Mouse (Mus musculus) retina, embryonic 14.5 days (tissue): ENCODE measurements at regions not wholly inside any gene's neighbourhood (a gene's known extent, or its start where the extent isn't known, plus 50 kb on each side); places are given as distances from the start of the nearest gene placed in this dataset.

Experiments used
- DNase-seq: peaks from one replicate; pipeline ENCODE4 v3.0.0-alpha.2; 2015; ENCODE audit warnings: low spot score

DNA sequence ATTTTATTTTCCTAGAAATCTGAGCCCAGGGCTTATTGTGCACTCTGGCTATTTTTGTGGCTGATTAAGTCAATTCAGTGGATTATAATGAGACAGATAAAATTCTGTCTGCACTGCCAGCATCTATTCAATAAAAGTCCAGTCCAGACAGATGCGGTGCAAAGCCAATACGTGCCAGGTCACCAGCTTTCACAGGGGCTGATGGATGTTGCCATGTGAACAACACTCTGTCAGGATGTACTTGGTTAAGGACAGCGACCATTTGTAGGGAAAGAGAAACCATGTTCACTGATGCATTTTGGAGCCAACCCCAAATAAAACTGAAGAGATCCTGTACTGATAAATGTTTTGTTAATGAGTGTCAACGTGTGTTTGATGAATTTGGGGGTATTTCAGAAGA, 285.0 kb upstream of the Gnpda2 start:
- DNase-seq, result no peak

DNA sequence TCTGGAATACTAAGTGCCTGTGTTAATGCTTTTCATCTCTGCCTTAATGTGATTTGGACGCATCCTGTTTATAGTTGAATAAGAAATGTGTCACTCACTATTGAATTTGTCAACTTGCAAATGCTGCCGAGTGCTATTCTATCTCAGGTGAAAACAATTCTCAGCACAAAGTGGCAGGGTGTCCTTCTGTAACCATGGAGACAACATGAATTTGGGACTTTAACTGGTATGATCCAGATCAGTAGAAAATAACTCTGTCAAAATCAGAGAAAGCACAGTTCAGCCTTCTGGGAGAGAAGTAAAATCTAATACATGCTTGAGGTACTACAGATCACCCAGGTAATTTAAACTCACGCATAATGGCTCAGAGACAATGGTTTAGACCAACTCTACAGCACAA, 270.9 kb upstream of the Gnpda2 start:
- DNase-seq, result no peak

DNA sequence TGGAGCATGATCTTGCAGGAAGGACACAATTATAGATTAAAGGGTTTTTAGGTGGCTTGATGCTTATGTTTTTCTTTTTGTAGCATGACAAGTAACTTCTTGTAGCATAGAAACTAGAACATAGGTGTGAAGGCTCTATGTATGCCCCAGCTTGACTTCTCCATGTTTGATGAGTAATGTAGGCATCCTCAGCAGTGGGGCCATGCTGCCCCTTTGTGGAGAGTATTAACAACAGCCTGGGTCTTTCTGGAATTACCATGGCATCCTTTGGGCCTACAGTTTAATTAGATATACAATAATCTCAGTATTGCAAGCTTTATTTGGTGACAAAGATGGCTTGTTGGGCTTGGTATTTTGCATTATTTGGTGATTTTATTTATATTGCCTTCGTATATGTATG, 252.7 kb upstream of the Gnpda2 start:
- DNase-seq, result no peak

DNA sequence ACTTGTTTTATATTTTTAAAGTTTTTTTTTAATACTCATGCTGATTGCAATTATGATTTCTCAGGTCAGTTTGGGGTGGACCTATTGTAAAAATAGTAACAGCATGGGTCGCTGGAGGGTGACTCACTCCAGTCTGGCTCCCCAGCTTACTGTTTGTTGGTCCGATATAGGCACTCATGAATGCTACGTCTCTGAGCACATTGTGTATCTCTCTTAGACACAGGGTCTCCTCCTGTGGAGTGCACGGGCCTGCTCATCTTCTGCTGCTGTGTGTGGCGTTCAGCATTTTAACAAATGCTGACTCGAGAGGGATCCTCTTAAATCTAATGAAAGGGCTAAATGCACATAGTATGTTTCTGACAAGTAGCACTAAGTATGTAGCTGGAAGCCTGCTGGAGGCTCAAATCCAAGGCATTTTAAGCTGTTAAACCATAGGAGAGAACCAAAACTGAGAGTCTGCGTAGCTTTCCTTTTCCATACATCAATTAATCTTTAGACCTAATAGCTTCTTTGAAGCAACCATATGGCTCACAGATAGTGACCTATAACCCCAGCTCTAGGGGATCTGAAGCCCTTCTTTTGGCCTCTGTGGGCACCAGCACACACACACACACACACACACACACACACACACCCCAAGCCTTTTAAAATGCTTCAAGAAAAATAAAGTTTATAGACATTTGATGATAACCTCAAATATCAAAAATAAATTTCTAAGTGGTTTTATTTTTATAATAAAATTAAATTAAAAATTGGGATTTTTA, 246.0 kb upstream of the Gnpda2 start:
- no peak for DNase-seq

DNA sequence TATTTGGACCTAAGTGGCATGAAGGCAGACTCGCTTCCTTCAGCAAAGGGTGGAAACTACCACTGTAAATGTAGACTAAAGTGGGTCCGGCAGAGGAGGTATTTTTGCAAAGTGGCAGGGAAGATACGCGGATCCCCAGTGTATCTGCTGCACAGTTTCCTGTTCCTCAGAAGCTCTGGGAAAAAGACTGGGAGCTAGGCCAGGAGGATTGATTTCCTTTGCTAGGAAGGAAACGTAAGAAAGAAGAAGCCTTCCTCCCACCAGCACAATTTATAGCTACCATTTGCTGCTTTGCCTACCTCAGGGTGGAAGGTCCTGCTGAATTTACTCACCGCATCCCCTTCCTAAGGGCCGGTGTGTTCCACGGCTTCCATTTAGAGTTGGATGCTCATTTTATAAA, 244.2 kb upstream of the Gnpda2 start:
- DNase-seq, result no peak

DNA sequence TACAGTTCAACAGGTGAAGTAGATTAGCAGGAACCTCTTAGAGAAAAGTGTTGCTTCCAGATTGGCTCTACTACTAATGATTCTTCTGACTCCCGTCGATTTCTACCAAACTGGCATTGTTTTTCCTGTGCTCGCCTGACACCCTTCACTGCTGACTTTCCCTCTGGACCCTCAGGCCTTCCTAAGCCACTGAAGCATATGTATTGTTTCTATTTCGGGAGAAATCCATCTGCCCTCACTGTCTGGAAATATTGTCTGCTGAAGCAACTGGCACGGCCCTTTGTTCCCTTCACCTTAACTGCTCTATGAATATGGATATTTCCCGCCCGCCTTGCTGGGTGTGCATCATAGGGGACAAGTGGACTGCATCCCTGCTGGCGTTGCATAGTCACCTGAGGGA, 243.0 kb upstream of the Gnpda2 start:
- DNase-seq, result no peak

DNA sequence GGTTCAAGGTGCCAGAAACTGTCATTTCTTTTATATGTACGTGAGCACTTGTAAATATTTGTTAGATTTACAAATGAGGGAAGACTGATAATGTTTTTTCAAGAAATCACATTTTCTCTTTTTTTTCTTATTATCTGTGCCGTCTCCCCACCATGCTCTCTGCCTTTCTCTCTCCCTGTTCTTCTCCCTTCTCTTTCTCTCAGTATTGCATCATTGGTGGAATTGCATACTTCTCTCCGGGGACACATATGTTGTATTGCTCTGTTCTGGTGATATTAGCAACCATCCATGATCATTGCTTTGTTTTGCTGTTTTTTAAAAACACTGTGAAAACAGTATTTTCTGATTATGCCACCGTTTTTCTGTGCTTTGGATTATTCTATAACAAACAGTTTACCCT, 225.6 kb upstream of the Gnpda2 start:
- no peak for DNase-seq

DNA sequence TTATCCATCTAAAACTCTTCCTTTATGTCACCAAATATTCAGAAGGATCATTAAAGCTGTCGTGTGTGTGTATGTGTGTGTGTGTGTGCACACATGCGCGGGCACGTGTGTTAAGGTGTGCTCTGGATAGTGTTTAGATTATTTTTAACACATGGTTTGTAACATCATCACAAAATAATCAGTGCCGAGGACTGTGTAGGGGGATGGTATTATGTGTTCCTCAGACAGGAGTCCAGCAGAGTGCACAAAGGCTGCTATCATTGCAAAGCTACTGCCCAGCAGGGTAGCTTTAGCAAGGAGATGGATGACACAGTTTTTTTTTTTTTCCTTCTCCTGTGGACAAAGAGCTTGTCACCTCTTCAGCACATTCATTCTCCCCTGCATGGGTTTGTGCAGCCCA, 224.9 kb upstream of the Gnpda2 start:
- no peak for DNase-seq

DNA sequence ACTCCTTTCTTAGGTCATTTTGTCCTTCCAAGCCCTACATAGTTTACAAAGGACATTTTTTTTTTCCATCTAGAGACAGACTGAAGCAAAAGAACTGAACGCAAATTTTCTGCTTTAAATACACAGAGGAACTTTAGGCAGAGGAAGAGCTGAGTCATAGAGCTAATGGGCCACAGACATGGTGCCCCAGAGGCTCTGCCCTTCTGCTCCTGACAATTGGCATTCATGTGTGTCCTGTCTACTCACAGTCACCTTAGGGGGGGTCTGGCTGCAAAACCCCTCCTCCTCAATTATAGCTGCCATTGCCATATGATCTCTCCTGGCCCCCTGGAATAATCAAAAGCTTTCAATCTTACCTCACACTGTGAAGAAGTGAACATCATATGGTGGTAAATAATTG, 223.2 kb upstream of the Gnpda2 start:
- no peak for DNase-seq

DNA sequence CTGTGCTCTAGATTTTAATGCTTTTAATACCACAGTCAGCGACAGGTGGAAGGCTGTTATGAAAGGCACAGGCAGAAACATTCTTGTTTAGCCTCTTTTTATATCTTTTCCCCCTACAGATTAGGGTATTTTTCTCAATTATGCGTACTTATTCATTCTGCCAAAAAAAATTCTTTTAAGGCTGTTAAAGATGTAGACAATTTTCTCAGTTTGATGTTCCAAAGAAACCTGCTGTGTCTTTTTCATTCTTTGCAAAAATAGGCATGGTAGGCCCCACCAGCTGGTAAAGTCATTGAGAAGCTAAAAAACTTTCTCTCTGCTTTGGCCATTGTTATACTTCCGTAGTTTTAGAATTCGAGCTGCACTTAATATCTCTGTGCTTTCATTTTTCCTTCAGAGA, 210.5 kb upstream of the Gnpda2 start:
- DNase-seq, result no peak

DNA sequence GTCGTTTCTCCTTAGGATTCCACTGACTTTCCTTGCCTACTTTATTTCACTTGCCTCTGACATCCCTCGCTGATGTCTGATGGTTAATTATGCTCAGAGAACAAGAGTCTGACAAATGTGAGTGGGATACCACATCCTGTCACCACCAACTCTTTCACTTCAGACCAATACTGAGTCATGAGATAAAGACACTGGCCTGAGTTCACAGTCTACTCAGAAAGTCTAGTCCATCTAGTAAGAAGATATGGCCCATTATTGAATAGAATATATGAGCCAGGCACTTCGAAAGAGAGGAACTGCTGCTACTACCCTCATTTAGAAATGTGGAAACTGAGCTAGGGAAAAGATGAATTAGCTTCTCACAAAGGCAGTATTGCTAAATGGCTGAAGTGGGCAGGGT, 210.0 kb upstream of the Gnpda2 start:
- DNase-seq, result no peak

DNA sequence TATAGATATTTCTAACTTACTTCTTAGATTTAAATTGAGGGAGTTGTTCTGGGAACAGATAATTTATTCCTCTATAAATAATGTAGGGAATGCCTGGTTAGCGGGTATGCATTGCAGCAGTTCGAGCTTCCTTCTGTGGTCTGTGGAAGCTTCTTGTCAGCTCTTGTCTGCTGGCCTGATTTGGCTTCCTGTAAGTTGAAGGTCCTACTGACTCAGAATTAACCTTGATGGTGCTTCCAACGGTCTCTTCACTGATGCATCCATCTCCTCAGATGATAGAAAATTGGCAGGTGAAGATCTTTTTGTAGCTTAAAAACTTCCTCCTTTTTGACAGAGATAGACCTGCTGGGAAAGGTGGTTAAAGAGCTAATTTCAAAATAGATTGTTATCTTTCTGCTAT, 203.2 kb upstream of the Gnpda2 start:
- DNase-seq, result no peak

DNA sequence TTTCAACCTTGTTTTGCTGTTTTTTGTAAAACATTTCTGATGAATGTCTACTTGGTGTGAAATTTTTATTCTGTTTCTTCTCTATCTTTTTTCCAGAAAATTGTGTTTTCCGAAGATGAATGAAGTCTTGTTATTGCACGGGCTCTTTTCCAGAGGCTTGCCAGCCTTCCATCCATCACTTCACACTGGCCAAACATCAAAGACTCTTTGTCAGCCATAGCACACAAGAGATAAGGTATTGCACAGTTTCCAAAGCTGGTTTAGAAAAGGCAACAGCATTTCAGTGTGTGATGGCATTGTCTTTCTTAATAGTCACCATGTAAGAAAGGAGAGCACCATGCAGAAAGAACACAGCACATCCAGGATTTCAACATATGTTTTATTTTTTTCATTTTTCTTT, 202.5 kb upstream of the Gnpda2 start:
- DNase-seq, result no peak

DNA sequence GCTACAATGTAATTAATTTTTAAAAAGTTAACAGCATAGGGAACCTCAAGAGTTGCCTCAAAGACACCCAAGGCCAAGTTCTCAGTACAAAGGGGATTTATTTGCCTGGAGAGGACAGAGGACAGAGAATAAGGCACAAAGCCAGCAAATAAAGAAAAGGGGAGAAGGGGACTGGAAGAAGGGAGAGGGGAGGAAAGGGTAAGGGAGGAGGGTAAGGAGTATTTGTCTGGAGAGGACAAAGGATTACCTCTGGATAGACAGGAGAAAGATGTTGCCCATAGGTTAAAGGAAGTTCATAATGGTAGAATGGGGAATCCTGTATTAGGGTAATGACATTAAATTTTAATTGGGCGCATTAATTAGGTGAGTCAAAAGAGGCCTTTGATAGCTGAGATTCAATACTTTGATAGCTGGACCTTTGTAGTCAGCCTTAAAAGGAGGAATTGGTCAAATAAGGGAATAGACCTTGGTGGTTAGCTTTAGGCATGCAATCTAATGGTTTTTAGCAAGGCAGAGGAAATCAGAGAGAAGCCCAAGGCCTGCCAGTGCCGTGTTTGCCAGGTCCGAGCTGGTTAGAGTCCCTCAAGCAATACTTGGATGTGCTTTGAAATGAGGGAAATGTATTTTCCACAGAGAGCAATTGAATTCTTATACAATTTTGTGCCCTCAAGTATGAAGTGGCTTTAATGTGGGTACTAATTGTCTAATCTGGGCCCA, 164.8 kb upstream of the Gnpda2 start:
- DNase-seq, result no peak

DNA sequence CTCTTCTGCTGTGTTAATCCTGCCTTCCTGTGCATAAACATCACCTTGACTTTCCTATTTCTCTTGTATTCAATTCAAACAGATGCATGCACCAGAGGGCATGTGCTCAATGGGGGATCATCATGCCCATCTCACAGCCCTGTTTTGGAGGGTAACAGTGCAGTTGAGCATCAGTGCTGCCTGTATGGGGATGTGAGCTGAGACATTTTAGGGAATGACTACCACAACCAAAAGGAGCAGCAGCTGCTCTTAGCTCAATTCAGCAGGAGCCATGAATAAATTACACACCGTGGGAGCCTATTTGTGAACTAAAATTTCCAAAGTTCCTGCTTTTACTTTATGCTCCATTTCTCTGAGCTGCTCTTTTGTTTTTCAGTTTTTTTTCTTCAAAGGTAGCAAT, 164.2 kb upstream of the Gnpda2 start:
- DNase-seq, result no peak

DNA sequence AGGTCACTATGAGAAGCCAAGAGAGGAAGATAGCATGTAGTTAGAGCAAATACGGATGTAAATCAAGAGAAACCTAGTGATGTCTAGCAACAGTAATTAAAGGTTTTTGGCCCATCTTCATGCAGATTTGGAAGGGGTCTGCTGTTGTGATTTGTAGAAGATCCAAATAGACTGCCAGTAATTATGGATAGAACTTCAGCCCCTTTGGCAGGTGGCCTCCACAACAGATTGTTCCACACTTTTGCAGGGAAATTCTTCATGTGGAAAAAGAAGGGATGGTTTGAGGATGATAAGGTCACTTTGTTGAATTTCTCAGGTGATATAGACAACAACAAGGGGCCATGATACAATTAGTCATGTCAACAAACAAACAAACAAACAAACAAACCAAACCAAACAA, 148.4 kb upstream of the Gnpda2 start:
- DNase-seq, result no peak

DNA sequence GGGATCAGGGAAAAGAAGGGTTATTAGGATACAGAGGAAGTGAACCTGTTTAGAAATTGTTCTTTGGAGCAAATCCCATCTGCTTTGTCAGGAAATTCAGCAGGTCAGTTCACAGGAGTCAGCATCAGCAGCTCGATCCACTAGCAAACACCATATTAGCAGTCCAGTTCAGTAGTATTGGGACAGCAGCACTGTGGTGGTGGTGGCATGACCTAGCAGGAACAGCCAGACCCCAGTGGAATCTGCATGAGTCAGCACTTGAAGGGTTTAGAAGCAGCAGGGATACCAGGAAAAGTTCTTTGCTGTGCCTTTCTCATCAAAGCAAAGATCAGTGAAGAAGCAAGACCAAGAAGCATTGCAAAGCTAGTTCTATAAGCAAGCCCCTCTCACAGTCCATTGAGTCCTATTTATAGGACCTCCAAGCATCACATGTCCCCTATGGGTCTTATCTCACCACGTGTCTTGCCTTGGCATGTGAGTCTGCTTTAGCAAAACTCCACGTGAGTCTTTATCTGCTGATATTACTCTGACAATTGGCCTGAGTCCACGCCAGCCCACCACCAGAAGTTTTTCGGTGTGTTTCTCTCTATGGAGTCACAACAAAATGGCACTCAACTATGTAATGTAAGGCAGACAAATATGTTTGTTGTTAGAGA, 129.3 kb upstream of the Gnpda2 start:
- no peak for DNase-seq

DNA sequence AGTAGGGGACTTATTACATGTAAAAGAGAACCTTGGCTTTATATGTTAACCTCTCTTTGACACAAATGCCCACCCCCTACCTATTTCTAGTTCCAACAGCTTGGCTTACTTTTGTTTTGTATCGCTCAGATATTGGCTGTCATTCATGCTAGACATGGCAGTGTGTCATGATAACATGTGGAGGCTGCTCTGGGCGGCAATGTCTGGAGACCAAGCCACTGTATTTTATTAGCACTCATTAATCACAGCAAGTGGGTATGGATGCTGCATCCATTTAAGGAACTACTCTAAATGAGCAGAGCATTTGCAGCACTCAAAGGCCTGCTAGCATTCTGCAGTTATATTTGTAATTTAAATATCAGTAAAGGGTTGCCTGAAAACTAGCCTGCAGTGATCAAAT, 123.9 kb upstream of the Gnpda2 start:
- DNase-seq, result no peak

DNA sequence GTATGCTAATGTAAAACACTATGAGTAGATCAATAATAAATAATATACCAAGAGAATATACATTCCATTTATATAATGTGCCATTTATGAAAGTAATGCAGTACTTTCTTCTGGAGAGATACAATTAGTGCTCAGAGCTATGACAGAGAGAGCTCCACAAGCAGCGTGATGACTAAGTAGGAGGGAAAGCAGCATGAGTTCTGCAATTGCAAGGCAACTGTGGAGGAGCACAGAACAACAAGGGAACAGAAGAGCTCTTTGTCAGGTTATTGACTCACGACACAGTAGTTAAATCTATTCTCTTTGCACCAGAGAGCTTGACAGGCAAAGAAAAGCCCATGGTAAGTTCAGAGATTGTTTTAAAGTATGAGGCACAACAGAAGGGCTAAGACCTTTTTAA, 115.0 kb upstream of the Gnpda2 start:
- DNase-seq, result no peak

DNA sequence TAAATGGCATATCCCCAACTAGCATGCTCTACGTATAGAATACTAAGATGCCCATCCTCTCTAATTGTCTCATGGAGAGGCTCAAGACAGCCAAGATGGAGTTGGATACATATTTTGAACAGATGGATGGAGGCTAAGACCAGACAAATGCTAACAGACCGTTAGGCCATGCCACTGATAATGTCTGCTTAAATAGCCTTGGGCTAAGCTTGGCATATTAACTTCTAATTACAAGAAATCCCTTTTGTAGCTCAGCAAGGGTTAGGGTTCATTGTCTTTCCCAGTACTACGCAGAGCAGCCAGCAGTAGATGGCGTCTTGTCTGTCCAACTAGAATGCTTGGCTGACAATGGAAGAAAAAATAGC, 113.0 kb upstream of the Gnpda2 start:
- peak; percentile 31 for DNase-seq

DNA sequence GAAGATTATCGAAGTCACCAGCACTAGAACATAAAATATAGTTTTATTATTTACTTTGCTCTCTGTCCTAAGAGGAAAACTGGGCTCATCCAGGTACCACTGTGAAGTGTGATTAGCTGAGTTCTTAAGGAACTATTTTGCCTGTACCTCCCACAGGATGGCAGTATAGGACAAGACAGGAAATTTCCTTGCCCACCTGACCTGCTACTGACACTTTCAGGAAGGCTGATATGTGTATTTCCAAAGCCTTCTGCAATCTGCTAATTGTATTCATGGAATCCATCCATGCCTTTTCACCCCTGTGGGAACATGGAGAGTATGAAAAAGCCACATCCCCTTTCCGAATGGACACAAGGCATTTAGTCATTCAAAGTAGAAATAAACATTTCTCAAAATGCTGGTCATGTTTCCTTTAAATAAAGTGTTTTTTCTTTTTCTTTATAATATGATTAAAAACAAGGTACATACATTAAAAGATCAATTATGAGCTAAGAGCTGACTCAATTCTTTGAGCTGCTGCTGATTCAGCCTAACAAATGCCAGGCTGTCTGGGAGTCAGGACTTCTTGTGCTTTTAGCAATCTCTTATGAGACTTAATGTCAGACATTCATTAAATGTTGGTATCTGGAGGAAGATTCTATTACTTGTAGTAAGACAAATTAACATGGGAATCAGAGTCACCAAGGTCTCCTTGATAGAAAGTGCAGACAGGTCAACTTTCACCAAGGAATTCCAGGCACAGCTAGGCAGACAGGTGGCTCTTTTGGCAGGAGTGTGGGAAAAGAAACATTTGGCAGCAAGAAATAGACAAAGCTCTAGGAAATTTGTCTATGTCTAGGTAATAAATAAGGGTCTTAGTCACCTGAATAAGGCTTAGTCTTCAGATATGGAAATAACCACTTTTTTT, 112.4 kb upstream of the Gnpda2 start:
- peak; percentile 71 for DNase-seq

DNA sequence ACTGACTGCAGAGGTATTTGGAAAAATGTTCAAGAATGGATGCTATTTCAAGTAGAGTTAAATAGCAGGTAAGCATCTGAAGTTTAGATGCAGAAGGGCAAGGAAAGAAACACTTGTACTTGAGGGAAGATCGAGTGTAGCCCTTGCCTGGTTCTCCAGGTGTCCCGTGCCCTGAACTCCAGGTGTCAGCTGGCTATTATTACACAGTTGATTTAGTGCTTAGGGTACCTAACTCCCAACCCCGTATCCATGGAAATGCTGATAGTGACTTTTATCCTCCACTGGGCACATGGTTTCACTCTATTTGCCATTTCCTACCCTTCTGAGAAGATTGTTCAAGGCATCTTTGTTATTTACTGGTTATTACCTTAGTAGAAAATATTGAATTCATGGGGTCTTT, 86.6 kb upstream of the Gnpda2 start:
- no peak for DNase-seq

DNA sequence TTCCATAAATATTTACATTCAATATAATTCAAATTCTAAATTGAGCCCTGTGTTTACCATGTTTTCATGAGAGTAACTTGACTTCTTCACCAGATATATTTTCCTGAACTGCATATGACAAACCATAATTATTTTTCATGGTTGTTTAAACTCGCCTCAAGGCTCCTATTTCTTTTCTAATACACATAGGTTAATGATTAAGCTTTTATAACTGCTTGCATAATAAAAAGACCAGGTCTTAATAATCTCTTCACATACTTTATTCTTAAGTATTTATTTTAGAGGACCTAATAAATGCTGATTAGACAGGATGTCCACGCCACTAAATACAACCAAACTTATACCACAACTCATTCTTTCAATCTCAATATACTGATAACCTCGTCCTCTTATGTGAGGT, 86.1 kb upstream of the Gnpda2 start:
- DNase-seq, result no peak
